Mouse (Mus musculus): ENCODE data around the gene Brca2. TPM values are rescaled to one million over a fixed set of nuclear protein-coding genes. Genes with fewer than 3 reads are reported as not detected.
"Not testable (repeated sequence)": the region's sequence is repeated elsewhere in the genome, so short reads cannot be mapped to it uniquely, and the experiment has no call there.

Brca2 gene
- 25.2 and 28.5 TPM in 2 replicates for polyA plus RNA-seq (2014; fragmentation: Nextera tagmentation; extraction: Ambion mirVana)

DNA sequence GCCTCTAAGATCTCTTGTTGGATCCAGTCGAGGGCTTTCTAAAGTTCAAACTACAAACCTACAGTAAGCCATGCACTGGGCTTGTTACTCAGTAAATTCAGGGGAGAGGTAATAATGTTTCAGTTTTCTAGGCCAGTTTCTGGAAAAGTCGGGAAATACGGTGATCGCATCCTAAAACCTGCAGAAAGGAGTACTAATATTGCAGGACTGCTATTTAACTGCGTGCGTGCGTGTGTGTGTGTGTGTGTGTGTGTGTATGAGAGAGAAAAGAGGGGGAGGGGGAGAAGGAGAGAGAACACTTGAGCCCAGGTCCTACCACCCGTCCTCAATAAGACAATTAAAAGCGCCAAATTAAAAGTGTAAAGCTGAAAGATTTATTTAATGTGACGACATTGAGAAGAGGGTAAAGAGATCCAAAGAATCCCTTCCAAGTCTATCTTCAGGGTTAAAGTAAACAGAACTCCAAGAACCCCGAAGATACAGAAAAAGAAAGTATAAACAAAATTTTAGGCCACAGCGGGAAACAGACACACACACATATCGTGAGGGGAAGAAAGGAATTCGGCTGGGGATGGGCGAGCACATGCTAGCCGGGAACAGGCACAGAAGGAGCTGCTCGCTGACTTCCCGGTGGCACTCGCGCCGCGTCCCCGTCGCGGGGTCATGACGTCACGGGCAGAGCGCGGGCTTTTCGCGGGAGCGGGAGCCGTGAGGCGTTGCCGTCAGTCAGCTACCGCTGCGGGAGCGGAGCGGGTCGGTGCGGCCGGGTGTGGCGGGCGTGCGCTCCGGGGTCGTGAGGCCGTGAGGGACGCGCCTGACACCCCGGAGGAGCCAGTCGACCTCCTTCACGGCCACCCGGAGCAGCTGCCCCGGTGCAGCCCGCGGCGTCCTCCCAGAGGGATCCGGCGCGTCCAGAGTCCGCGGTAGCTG is at the start of gene Brca2:
TSS of gene Brca2 (plus strand) at position 694 of the 930 bp plus-strand sequence.
- peak; percentile 99 for DNase-seq (ENCODE audit: low spot score)
- Histone ChIP-seq H3K4me3 (ENCODE audit: low read depth, low read length) (peak within 1 kb of the TSS; percentile 67), H3K9ac (ENCODE audit: low read length) (peak within 1 kb of the TSS; percentile 91), H3K27me3 (replicated peaks; ENCODE audit: control insufficient read depth, insufficient read depth, low read length) (no peaks in the 10 kb centered on the region), H3K36me3 (ENCODE audit: control insufficient read depth, insufficient read depth, low read length) (0 out of 2 replicates have a peak, but pooled peaks cover 3% of the 10 kb centered on the region), H3K4me2 (ENCODE audit: low read length) (peak within 1 kb of the TSS; percentile 65), H3K27ac (ENCODE audit: low read depth) (peak within 1 kb of the TSS; percentile 80), H3K4me1 (replicated peaks; ENCODE audit: control insufficient read depth, insufficient read depth, low read length) (peaks cover 8% of the 10 kb centered on the region; the same call in 1 of the 2 replicates), H3K9me3 (ENCODE audit: control insufficient read depth, low read length) (no peaks in the 10 kb centered on the region)
- WGBS = 4% methylated on average over 63 of the region's 63 CpGs
- ATAC-seq (replicated peaks; ENCODE audit: low FRiP score, low TSS enrichment, low read depth) = peak; percentile 92

GRCm38 (mm10) chr5:150477364-150477763 is 45.1 kb upstream of the Brca2 start:
- H3K9ac ChIP-seq (ENCODE audit: low read length) = no peak overlapping the region
- DNase-seq (ENCODE audit: low spot score) = no peak
- ATAC-seq (replicated peaks; ENCODE audit: low FRiP score, low TSS enrichment, low read depth) = no peak
- no peak overlapping the region for H3K4me3 ChIP-seq (ENCODE audit: low read depth, low read length)
- WGBS = 76% methylated on average over 4 of the region's 4 CpGs
- no peaks in the 10 kb centered on the region for H3K27me3 ChIP-seq (replicated peaks; ENCODE audit: control insufficient read depth, insufficient read depth, low read length)
- H3K4me1 ChIP-seq (replicated peaks; ENCODE audit: control insufficient read depth, insufficient read depth, low read length) = no peaks in the 10 kb centered on the region
- H3K4me2 ChIP-seq (ENCODE audit: low read length) = no peak overlapping the region
- H3K9me3 ChIP-seq (ENCODE audit: control insufficient read depth, low read length) = no peaks in the 10 kb centered on the region
- H3K36me3 ChIP-seq (ENCODE audit: control insufficient read depth, insufficient read depth, low read length) = no peaks in the 10 kb centered on the region
- H3K27ac ChIP-seq (ENCODE audit: low read depth) = no peak overlapping the region

GRCm38 (mm10) chr5:150478612-150479011 is 43.8 kb upstream of the Brca2 start:
- Histone ChIP-seq H3K4me2 (ENCODE audit: low read length) (no peak overlapping the region), H3K4me3 (ENCODE audit: low read depth, low read length) (no peak overlapping the region), H3K9me3 (ENCODE audit: control insufficient read depth, low read length) (no peaks in the 10 kb centered on the region), H3K27ac (ENCODE audit: low read depth) (no peak overlapping the region), H3K9ac (ENCODE audit: low read length) (no peak overlapping the region), H3K4me1 (replicated peaks; ENCODE audit: control insufficient read depth, insufficient read depth, low read length) (no peaks in the 10 kb centered on the region), H3K36me3 (ENCODE audit: control insufficient read depth, insufficient read depth, low read length) (no peaks in the 10 kb centered on the region), H3K27me3 (replicated peaks; ENCODE audit: control insufficient read depth, insufficient read depth, low read length) (no peaks in the 10 kb centered on the region)
- 38% methylated on average over 4 of the region's 4 CpGs for WGBS
- DNase-seq (ENCODE audit: low spot score) = no peak
- ATAC-seq (replicated peaks; ENCODE audit: low FRiP score, low TSS enrichment, low read depth) = no peak

DNA sequence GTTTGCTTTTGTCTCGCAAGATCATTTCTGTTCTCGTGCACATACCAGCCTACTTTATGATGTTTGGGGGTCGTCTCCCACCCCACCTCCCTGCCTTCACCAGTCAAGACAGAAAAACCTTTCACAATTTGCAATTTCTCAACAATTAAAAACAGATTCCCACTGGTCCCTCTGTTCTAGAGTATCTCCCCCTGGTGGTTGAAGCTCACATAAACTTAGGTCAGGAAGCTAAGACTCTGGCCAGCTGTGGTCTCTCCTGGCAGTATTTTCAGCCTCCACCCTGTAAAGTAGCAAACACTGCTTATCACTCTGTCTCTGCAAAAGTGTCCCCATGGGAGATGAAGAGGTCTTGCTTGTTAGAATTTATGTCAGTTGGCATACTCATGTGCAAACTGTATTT is 37.2 kb upstream of the Brca2 start:
- WGBS = 56% methylated on average over 3 of the region's 3 CpGs
- DNase-seq (ENCODE audit: low spot score) = peak; percentile 59
- no peak overlapping the region for H3K4me2 ChIP-seq (ENCODE audit: low read length)
- H3K36me3 ChIP-seq (ENCODE audit: control insufficient read depth, insufficient read depth, low read length) = no peaks in the 10 kb centered on the region
- H3K27ac ChIP-seq (ENCODE audit: low read depth) = no peak overlapping the region
- no peak for ATAC-seq (replicated peaks; ENCODE audit: low FRiP score, low TSS enrichment, low read depth)
- no peak overlapping the region for H3K4me3 ChIP-seq (ENCODE audit: low read depth, low read length)
- H3K27me3 ChIP-seq (replicated peaks; ENCODE audit: control insufficient read depth, insufficient read depth, low read length) = no peaks in the 10 kb centered on the region
- no peak overlapping the region for H3K9ac ChIP-seq (ENCODE audit: low read length)
- no peaks in the 10 kb centered on the region for H3K4me1 ChIP-seq (replicated peaks; ENCODE audit: control insufficient read depth, insufficient read depth, low read length)
- no peaks in the 10 kb centered on the region for H3K9me3 ChIP-seq (ENCODE audit: control insufficient read depth, low read length)

DNA sequence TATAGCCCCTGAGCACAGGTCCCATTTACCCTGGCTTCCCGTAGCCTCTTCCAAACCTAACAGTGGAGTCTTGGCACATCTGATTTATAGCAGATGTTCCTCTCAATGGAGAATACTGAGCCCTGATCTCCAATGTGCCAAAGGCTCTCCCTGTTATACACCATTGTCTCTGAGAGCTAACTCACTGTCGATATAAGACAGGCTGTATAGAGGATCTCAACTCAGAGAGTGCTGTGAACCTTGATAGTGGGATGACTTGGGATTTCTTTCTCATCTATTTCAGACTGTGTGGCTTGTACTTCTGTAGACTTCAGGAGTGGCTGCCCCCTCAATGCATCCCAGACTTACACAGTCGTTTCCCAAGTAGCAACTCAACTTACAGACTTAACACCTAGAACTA is 32.1 kb upstream of the Brca2 start:
- no peaks in the 10 kb centered on the region for H3K4me1 ChIP-seq (replicated peaks; ENCODE audit: control insufficient read depth, insufficient read depth, low read length)
- no peak for DNase-seq (ENCODE audit: low spot score)
- H3K9ac ChIP-seq (ENCODE audit: low read length) = no peak overlapping the region
- H3K9me3 ChIP-seq (ENCODE audit: control insufficient read depth, low read length) = no peaks in the 10 kb centered on the region
- H3K4me3 ChIP-seq (ENCODE audit: low read depth, low read length) = no peak overlapping the region
- no peaks in the 10 kb centered on the region for H3K36me3 ChIP-seq (ENCODE audit: control insufficient read depth, insufficient read depth, low read length)
- WGBS = 76% methylated on average over 3 of the region's 3 CpGs
- H3K27ac ChIP-seq (ENCODE audit: low read depth) = no peak overlapping the region
- no peak for ATAC-seq (replicated peaks; ENCODE audit: low FRiP score, low TSS enrichment, low read depth)
- H3K4me2 ChIP-seq (ENCODE audit: low read length) = no peak overlapping the region
- no peaks in the 10 kb centered on the region for H3K27me3 ChIP-seq (replicated peaks; ENCODE audit: control insufficient read depth, insufficient read depth, low read length)

DNA sequence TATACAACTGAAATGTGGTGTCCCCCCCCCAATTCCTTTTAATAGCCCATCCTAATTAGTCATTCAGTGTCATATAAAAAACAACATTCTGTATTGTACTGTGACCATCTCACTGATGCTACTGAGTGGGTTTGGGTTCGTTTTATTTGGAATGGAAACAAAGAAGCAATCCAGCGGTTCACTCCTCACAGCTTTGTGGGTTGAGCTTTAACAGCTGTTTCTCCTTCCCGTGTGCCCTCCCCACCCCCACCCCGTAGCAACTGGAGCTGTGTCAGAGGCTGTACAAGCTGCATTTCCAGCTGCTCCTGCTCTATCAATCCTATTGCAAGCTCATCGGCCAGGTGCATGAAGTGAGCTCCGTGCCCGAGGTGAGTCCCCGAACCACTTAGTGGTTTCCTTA is 31.6 kb upstream of the Brca2 start:
- Histone ChIP-seq H3K9me3 (ENCODE audit: control insufficient read depth, low read length) (no peaks in the 10 kb centered on the region), H3K4me2 (ENCODE audit: low read length) (peak overlapping the region; percentile 6; the same call in 1 of the 2 replicates), H3K9ac (ENCODE audit: low read length) (no peak overlapping the region), H3K4me1 (replicated peaks; ENCODE audit: control insufficient read depth, insufficient read depth, low read length) (no peaks in the 10 kb centered on the region), H3K27me3 (replicated peaks; ENCODE audit: control insufficient read depth, insufficient read depth, low read length) (no peaks in the 10 kb centered on the region), H3K4me3 (ENCODE audit: low read depth, low read length) (no peak overlapping the region; the same call in 1 of the 2 replicates), H3K36me3 (ENCODE audit: control insufficient read depth, insufficient read depth, low read length) (no peaks in the 10 kb centered on the region), H3K27ac (ENCODE audit: low read depth) (no peak overlapping the region)
- WGBS = 48% methylated on average over 8 of the region's 8 CpGs
- ATAC-seq (replicated peaks; ENCODE audit: low FRiP score, low TSS enrichment, low read depth) = no peak
- no peak for DNase-seq (ENCODE audit: low spot score)

DNA sequence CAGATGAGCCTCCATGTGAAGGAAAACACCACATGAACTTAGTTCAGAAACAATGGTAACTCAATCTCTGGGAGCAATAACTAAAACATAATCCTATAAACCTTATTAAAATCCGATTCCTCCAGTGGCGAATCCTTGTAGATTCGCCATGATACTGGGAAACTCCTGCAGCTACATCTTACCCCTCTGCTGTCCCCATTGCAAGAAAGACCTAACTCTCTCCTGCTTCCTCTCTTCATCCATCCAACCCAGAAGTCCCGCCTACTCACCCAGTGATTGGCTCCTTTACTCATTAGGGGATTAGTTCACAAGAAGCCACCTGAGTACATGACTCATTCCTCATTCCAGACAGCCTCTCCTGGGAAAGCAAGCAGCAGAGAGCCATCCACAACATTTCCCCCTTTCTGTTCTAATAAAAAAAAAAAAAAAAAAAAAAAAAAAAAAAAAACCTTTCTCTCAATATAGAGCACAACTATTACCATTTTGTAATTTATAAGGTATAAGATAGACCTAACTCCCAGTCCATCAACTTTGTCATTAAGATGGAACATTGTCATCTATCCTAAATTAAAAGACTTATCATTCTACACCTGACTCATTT is 30.8 kb upstream of the Brca2 start:
- WGBS = 96% methylated on average over 4 of the region's 4 CpGs
- not testable (repeated sequence) for H3K4me1 ChIP-seq (replicated peaks; ENCODE audit: control insufficient read depth, insufficient read depth, low read length); H3K27me3 ChIP-seq (replicated peaks; ENCODE audit: control insufficient read depth, insufficient read depth, low read length); H3K9ac ChIP-seq (ENCODE audit: low read length); H3K4me3 ChIP-seq (ENCODE audit: low read depth, low read length); H3K4me2 ChIP-seq (ENCODE audit: low read length); H3K36me3 ChIP-seq (ENCODE audit: control insufficient read depth, insufficient read depth, low read length); H3K27ac ChIP-seq (ENCODE audit: low read depth); ATAC-seq (replicated peaks; ENCODE audit: low FRiP score, low TSS enrichment, low read depth); DNase-seq (ENCODE audit: low spot score); H3K9me3 ChIP-seq (ENCODE audit: control insufficient read depth, low read length)

GRCm38 (mm10) chr5:150495792-150496191 is 26.6 kb upstream of the Brca2 start:
- Histone ChIP-seq H3K4me3 (ENCODE audit: low read depth, low read length) (no peak overlapping the region), H3K9me3 (ENCODE audit: control insufficient read depth, low read length) (no peaks in the 10 kb centered on the region), H3K4me1 (replicated peaks; ENCODE audit: control insufficient read depth, insufficient read depth, low read length) (no peaks in the 10 kb centered on the region), H3K27ac (ENCODE audit: low read depth) (no peak overlapping the region), H3K27me3 (replicated peaks; ENCODE audit: control insufficient read depth, insufficient read depth, low read length) (no peaks in the 10 kb centered on the region), H3K36me3 (ENCODE audit: control insufficient read depth, insufficient read depth, low read length) (0 out of 2 replicates have a peak, but pooled peaks cover 4% of the 10 kb centered on the region), H3K4me2 (ENCODE audit: low read length) (no peak overlapping the region), H3K9ac (ENCODE audit: low read length) (no peak overlapping the region)
- 47% methylated on average over 6 of the region's 6 CpGs for WGBS
- DNase-seq (ENCODE audit: low spot score) (no peak), ATAC-seq (replicated peaks; ENCODE audit: low FRiP score, low TSS enrichment, low read depth) (no peak)

All from intestine, embryonic 14.5 days (tissue).